Mouse (Mus musculus) spleen, adult 2 months (tissue): ENCODE data around the gene Dhx33. TPM values are rescaled to one million over a fixed set of nuclear protein-coding genes. Genes with fewer than 3 reads are reported as not detected.

ENCODE experiments used
- DNase-seq, 2 experiments: peaks; one replicate each; pipeline versions ENCODE4 v3.0.0 to v3.0.0-alpha.2; 2012 to 2021; ENCODE audit warnings: low spot score in 2 of 2, low read depth in 1 of 2
- H3K27ac ChIP-seq: fragments of 200-500 bp; 2 replicates; pipeline ENCODE4 v1.5.1; 2012; ENCODE audit warnings: low read length, inconsistent platforms; ENCODE audit not compliant: insufficient read depth
- H3K27me3 ChIP-seq: fragments of 200-500 bp; 2 replicates; pipeline ENCODE4 v1.6.1; 2012; ENCODE audit warnings: mild to moderate bottlenecking, moderate library complexity, low read length, inconsistent platforms; ENCODE audit not compliant: control insufficient read depth, insufficient read depth
- H3K36me3 ChIP-seq: fragments of 200-500 bp; 2 replicates; pipeline ENCODE4 v1.6.1; 2012; ENCODE audit warnings: mild to moderate bottlenecking, low read length, inconsistent platforms; ENCODE audit not compliant: control insufficient read depth, insufficient read depth
- H3K4me1 ChIP-seq: fragments of 200-500 bp; 2 replicates; pipeline ENCODE4 v1.6.1; 2011; ENCODE audit warnings: inconsistent platforms; ENCODE audit not compliant: control insufficient read depth, insufficient read depth, insufficient read length
- H3K4me3 ChIP-seq: fragments of 200-500 bp; 2 replicates; pipeline ENCODE4 v1.5.1; 2011; ENCODE audit warnings: mild to moderate bottlenecking, inconsistent platforms; ENCODE audit not compliant: insufficient read depth, insufficient read length; ENCODE audit errors: extremely low read depth
- CTCF ChIP-seq: fragments of 200-500 bp; IDR thresholded peaks from 2 replicates; pipeline ENCODE4 v1.5.1; 2011; ENCODE audit warnings: mild to moderate bottlenecking, inconsistent platforms; ENCODE audit not compliant: insufficient read depth, insufficient read length, insufficient replicate concordance; ENCODE audit errors: extremely low read depth
- POLR2A ChIP-seq: fragments of 200-500 bp; IDR thresholded peaks from 2 replicates; pipeline ENCODE4 v1.6.1; 2011; ENCODE audit warnings: low read depth, low read length, inconsistent platforms
- WGBS: fragments of 180-500 bp; shearing (Covaris S2); methylation state at CpG from one replicate; pipeline ENCODE4 v1.1.7; 2018; 5-methylcytosine and 5-hydroxymethylcytosine counted together
- polyA plus RNA-seq: library from polyadenylated mRNA; depleted of rRNA; stranded (reverse); fragments of >200 nt; gene quantifications from 2 replicates; pipeline ENCODE4 v1.2.3, GENCODE M21; 2012; rRNA removed

Gene Dhx33
- 20.3 and 24.6 TPM in 2 replicates for polyA plus RNA-seq

- DNase-seq, result peak; percentile 95 to 98
- TF ChIP-seq POLR2A, result no peak; the same call in 1 of the 2 replicates
- H3K4me1 ChIP-seq, result no peaks in the 10 kb centered on the region; the same call in none of the 2 replicates
- H3K27me3 ChIP-seq, result no peaks in the 10 kb centered on the region
- H3K36me3 ChIP-seq, result peaks cover 11% of the 10 kb centered on the region
- WGBS, result under 1% methylated on average over 35 of the region's 35 CpGs
- H3K27ac ChIP-seq, result peak within 1 kb of the TSS; percentile 37
- H3K4me3 ChIP-seq, result peak within 1 kb of the TSS; percentile 81
Observed at GRCm38 (mm10) chr11:71004316-71004773, at the start of gene Dhx33. Gene Dhx33, minus strand, starts transcription at chr11:71004437.

GRCm38 (mm10) chr11:71052554-71052953, 48.3 kb upstream of the Dhx33 start:
- Histone ChIP-seq H3K27me3 (no peaks in the 10 kb centered on the region), H3K36me3 (no peaks in the 10 kb centered on the region), H3K4me3 (no peak overlapping the region), H3K4me1 (no peaks in the 10 kb centered on the region), H3K27ac (no peak overlapping the region)
- WGBS, result 11% methylated on average over 1 of the region's 1 CpGs
- no peak for TF ChIP-seq CTCF
- TF ChIP-seq POLR2A, result no peak
- DNase-seq, result no peak

DNA sequence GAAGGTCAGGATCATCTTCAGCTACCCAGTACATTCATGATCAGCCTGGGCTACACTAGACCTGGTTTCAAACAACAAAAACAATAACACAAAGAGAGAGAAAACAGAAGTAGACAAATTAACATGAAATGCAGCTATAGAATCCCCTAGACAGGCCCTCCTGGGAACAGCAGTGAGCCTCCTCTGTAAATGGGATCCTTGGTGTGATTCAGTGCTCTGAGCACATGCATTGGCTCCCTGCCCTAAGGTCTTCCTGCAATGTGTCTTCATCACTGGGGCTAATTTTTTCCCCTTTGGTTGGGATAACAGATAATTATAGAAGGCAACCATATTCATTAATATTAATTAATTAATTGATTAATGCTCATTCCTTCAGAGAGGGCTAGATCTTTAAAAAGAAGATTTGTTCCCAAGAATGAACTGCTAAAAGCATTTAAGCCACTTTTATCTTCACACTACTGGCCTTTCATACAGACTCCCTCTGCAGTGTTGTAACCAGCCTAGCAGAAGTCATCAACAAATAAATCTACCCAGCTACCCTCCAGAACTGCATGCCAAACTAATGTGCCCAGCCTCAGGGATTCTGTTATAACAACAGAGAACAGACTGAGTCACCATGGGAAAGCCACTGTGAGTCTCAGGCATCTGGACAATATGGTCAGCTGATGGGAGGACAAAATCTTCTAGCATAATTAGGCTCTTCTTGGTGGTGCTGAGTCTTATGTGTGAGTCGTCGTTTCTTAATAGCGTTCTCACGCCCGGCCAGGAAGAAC, 35.5 kb upstream of the Dhx33 start:
- TF ChIP-seq CTCF (no peak), POLR2A (no peak)
- WGBS, result 97% methylated on average over 5 of the region's 5 CpGs

DNA sequence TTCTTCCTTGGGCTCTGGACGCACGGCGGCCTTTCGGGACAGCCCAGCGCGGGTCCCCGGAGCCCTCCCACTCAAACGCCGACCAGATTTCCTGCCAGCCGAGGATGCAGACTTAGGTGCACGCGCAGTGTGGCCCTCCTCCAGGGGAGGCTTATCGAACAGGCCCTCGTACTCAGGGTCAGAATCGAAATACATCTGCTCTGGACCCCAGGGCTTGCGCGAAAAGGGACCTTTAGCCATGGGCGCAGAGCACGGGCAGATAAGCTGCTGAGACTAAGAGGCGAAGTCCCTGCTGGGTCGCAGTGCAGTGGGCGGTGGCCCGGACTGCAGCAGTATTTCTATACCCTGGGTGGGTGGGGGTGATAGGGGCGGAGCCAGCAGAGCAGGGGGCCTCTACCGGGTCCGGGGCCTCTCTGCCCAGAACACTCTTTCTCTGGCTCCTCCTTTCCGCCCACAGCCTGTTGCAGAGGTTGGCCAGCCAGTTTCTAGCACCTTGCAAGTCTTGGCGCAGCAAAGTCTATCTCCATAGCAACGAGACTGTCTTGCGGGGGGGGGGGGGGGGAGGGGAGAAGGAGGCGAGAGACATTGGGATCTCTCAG, 29.0 kb upstream of the Dhx33 start, which contains the start of gene 6330403K07Rik:
TSS of gene 6330403K07Rik (minus strand) at position 351 of the 599 bp plus-strand sequence.
- no peak for DNase-seq
- H3K27ac ChIP-seq, result no peak within 1 kb of the TSS
- 3% methylated on average over 31 of the region's 31 CpGs for WGBS
- no peaks in the 10 kb centered on the region for H3K4me1 ChIP-seq
- no peaks in the 10 kb centered on the region for H3K36me3 ChIP-seq
- 0 out of 2 replicates have a peak, but pooled peaks cover 2% of the 10 kb centered on the region for H3K27me3 ChIP-seq
- TF ChIP-seq POLR2A (no peak), CTCF (no peak)
- H3K4me3 ChIP-seq, result no peak within 1 kb of the TSS

More for the DNA sequence above, 35.5 kb upstream of the Dhx33 start:
- Histone ChIP-seq H3K4me1 (no peaks in the 10 kb centered on the region), H3K27ac (no peak overlapping the region), H3K4me3 (no peak overlapping the region), H3K27me3 (no peaks in the 10 kb centered on the region), H3K36me3 (no peaks in the 10 kb centered on the region)
- DNase-seq, result no peak

GRCm38 (mm10) chr11:71032491-71033162, 28.4 kb upstream of the Dhx33 start:
- no peak for DNase-seq
- Histone ChIP-seq H3K4me1 (no peaks in the 10 kb centered on the region), H3K4me3 (no peak overlapping the region), H3K27ac (no peak overlapping the region), H3K27me3 (0 out of 2 replicates have a peak, but pooled peaks cover 2% of the 10 kb centered on the region), H3K36me3 (no peaks in the 10 kb centered on the region)
- 40% methylated on average over 26 of the region's 26 CpGs for WGBS
- TF ChIP-seq CTCF (no peak), POLR2A (no peak)

GRCm38 (mm10) chr11:71032070-71032469, 27.8 kb upstream of the Dhx33 start:
- WGBS, result 84% methylated on average over 7 of the region's 7 CpGs
- no peak overlapping the region for H3K27ac ChIP-seq
- no peak overlapping the region for H3K4me3 ChIP-seq
- no peak for DNase-seq
- H3K4me1 ChIP-seq, result no peaks in the 10 kb centered on the region
- 0 out of 2 replicates have a peak, but pooled peaks cover 2% of the 10 kb centered on the region for H3K27me3 ChIP-seq
- no peak for TF ChIP-seq POLR2A
- no peak for TF ChIP-seq CTCF
- 0 out of 2 replicates have a peak, but pooled peaks cover 2% of the 10 kb centered on the region for H3K36me3 ChIP-seq
